Mouse (Mus musculus): Measurements from ENCODE around the gene Fam98a. TPM values are rescaled to one million over a fixed set of nuclear protein-coding genes. Genes with fewer than 3 reads are reported as not detected.

Fam98a gene
- polyA plus RNA-seq, 1 experiment: 20.0 TPM

GRCm38 (mm10) chr17:75495213-75495612 lies 56.5 kb downstream of the Fam98a start:
- H3K27me3 ChIP-seq (ENCODE audit: control insufficient read depth, insufficient read depth, low read length): no peaks in the 10 kb centered on the region
- no peak for TF ChIP-seq CTCF (IDR thresholded peaks at IDR 0.05; ENCODE audit: borderline replicate concordance, control insufficient read depth, extremely low read depth, insufficient read depth, low read length, poor library complexity)
- no peak overlapping the region for H3K27ac ChIP-seq (ENCODE audit: control insufficient read depth, insufficient read depth, low read length)
- DNase-seq: no peak
- WGBS: 96% methylated on average over 4 of the region's 4 CpGs
- H3K4me3 ChIP-seq (ENCODE audit: control insufficient read depth, insufficient read depth, low read length): no peak overlapping the region
- H3K4me1 ChIP-seq (replicated peaks; ENCODE audit: control insufficient read depth, insufficient read depth, low read length): no peaks in the 10 kb centered on the region
- H3K36me3 ChIP-seq (ENCODE audit: control insufficient read depth, insufficient read depth, low read length): no peaks in the 10 kb centered on the region

Other genes starting within 250 kb of the Fam98a start
- gene Rasgrp3, start 116.0 kb downstream of the Fam98a start, polyA plus RNA-seq (2012; rRNA removed): 1.2 and 1.9 TPM in 2 replicates

Data from thymus, adult 2 months (tissue).